Mouse (Mus musculus): ENCODE measurements around the gene Shroom3. TPM values are rescaled to one million over a fixed set of nuclear protein-coding genes. Genes with fewer than 3 reads are reported as not detected.

Gene Shroom3
- polyA plus RNA-seq (2012; ENCODE audit: low replicate concordance): 0.04 and 0.19 TPM in 2 replicates

DNA sequence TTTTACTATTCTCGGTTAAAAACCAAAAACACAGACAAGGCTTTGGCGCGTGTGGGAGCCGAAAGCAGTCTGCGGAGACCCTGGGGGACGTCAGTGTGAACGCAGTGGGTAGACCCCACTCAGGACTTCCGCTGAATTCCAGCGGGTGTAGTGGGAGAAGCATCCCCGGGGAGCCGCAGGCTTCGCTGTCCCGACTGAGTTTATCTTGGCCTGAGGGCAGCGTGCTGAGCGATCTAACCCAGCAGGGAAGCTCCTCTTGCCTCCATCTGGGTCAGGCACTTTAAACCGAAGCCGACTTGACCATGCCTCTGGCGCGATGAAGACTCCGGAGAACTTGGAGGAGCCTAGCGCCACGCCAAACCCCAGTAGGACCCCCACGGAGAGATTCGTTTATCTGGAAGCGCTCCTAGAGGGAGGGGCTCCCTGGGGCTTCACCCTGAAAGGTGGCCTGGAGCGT lies at the start of gene Shroom3:
Gene Shroom3 (plus strand): TSS at position 85 of the 457 bp plus-strand sequence.

DNA sequence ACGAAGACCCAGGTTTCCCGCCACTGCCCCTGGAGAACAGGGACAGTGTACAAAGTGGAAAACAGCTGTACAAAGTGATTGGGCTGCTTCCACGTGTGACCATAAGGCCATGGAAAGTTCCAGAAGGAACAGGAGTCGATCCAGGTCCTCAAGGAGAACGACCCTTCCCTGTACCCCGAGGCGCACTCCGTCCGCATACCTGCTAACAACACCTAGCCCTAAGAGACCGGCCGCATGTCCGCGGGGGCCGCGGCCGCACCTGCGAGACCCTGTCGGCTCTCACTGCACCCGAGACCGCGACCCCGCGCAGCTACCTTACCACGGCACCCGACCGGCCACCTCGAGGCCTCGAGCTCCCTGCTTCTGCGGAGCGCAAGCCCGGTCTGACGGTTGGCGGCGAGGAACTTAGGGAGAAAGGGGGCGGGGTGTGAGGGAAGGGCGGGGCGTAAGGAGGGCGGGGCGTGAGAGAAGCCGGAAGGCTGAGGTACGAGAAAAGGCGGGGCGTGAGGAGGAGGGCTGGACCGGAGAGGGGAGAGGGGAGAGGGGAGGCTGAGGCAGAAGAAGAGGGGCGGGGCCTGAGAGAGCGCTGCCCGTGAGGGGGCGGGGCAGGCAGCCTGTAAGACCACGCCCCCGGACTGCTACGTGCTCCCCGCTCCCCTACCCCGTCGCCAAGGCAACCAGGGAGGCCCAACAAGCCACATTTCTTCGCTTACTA lies 8.2 kb upstream of the Shroom3 start, which contains the start of gene Ccdc158:
Gene Ccdc158 (minus strand): TSS at position 413 of the 715 bp plus-strand sequence.

Other genes with a start within 250 kb of the Shroom3 start
- 3.6 and 9.4 TPM in 2 replicates for gene Nup54, start 248.2 kb upstream of the Shroom3 start, polyA plus RNA-seq (2012; ENCODE audit: low replicate concordance)
- gene Scarb2, start 176.6 kb upstream of the Shroom3 start, polyA plus RNA-seq (2012; ENCODE audit: low replicate concordance): 10.3 and 17.1 TPM in 2 replicates
- not detected in 2 replicates for gene Fam47e, start 128.4 kb upstream of the Shroom3 start, polyA plus RNA-seq (2012; ENCODE audit: low replicate concordance)
- 0.45 and 0.48 TPM in 2 replicates for gene Stbd1, start 80.4 kb upstream of the Shroom3 start, polyA plus RNA-seq (2012; ENCODE audit: low replicate concordance)
- gene Ccdc158, start 8.2 kb upstream of the Shroom3 start, polyA plus RNA-seq (2012; ENCODE audit: low replicate concordance): 0.05 and 0.07 TPM in 2 replicates

Measured in hematopoietic multipotent progenitor cell, adult 10-12 weeks (in vitro differentiated cells).